Mouse (Mus musculus) c-Kit-positive CD71-positive TER-119-positive erythroid progenitor cells, embryonic 14.5 days (primary cell): ENCODE data around the gene Strap.
A peak's percentile ranks its signal among the peaks of the same experiment; 100 is the strongest.

ENCODE experiments used
- DNase-seq: peaks from one replicate; pipeline ENCODE4 v3.0.0-alpha.2; 2013; ENCODE audit warnings: low spot score

Strap gene

GRCm38 (mm10) chr6:137723898-137724297 is 11.0 kb upstream of the Strap start:
- peak; percentile 45 for DNase-seq

GRCm38 (mm10) chr6:137734460-137734845 is 425 bp upstream of the Strap start:
- DNase-seq: no peak

DNA sequence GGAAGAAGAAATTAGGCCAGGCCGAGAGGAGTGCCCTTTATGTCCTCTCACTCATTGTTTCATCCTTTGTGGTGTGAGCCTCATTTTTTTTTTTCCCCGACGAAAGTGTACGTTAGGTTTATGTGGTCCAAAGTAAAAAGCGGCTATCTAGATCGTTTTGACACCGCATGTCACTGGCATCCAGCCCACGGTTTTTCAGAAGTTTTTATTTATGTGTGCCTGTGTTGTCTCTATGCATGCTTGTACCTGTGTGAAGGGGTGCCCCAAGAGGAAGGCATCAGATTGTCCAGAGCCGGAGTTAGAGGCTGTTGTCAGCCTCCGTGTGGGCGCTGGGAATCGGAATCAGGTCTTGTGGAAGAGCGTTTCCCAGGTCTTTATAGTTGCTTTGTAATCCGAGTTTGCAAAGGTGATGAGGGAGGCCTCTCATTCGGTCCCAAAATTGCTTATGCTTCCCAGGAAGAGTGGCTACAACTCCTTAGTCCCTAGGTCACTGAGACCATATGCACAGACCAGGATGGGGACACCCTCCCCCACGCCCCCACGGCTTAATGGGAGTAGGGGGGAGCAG is 877 bp downstream of the Strap start:
- peak; percentile 20 for DNase-seq

GRCm38 (mm10) chr6:137740972-137741371 is 6.1 kb downstream of the Strap start:
- DNase-seq: no peak

DNA sequence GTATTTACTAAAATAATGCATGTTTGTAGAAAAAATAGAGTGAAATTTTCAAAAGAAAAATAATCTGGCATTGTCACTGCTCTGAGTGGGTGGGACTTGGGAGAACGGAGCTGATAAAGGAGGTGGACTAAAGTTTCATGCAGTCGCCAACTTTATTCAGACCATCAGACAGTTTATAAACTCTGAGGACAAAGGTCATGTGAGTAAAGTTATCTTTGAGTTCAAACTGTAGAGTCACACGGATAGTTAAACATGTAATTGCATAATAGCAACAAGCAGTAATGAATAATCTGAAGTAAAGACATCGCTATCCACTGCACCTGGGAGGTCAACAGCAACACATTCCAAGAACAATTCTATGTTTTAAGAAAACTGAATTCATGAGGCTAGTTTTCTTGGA is 9.8 kb downstream of the Strap start:
- no peak for DNase-seq

- DNase-seq: peak; percentile 24
Observed at GRCm38 (mm10) chr6:137747174-137747928, 12.5 kb downstream of the Strap start.

GRCm38 (mm10) chr6:137751551-137752274 is 16.8 kb downstream of the Strap start:
- no peak for DNase-seq

DNA sequence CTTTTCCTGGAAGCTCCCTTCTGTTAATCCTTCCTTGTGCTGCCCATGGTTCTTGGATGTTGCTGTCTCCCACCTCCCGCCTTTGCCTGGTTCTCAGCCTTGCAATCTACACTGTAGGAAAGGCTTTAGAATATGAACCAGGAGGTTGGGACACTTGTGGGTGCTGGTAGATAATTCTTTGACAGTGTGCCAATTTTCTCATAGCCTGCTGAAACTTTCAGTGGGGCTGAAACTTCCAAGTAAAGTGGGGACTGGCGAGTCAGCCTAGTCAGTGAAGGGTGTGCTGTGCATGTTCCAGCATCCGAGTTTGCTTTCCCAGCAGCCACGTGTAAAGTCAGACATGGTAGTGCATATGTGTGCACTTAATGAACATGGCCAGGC is 17.4 kb downstream of the Strap start:
- DNase-seq: no peak

DNA sequence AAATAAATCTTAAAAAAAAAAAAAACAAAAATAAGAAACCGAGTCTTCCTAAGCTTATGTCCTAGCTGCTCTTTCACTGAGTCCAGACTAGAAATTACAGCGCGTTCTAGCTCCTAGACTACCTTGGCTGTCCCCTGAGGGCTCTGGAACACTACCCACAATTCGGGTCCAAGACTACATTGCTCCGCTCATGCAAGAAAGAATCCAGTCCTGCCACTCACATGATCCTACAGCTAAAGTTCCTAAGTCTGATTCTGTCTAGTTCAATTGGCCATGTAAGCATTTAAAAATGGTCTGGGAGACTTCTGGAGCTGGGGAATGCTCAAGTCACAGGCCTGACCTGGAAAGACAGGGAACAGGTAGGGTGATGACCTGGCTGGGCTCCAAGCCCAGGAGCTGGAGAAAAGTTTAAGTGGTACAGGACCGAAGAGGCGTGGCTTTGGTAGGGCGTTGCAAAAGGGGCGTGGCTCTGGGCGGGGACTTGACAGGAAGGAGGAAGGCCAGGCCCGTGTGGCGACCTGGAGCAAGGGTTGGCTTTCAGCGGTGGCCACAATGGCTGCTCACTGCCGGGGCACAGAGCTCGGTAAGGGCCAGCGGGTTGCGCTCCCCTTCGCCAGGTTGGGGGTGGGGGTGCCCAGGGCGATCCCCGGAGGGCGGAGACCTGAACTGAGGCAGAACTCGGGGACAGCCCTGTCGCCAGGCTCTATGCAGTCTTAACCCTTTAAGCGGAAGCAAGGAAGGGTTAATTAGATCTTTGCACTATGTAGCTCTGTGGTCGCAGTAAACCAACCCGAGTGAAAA is 19.4 kb downstream of the Strap start, which contains the start of gene Dera:
Dera (plus strand) TSS at position 491 of the 801 bp plus-strand sequence.
- DNase-seq: peak; percentile 89

DNA sequence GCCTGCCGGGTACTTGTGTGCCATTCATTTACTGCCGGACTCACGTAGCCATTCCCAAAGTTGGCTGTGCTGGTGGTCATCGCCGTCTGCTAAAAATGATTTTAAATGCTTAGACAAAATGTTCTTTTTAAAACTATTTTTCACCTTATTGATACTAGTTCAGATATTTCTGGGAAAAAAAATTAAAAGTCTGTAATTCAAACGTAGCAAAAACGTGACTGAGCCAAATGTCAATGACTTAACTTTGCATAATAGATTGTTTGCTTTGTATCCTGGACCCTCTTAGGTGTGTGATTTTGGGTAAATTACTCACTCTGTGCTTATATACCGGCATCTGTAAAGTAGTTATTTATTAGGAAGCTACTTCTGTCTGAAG is 20.0 kb downstream of the Strap start:
- peak; percentile 11 for DNase-seq

DNA sequence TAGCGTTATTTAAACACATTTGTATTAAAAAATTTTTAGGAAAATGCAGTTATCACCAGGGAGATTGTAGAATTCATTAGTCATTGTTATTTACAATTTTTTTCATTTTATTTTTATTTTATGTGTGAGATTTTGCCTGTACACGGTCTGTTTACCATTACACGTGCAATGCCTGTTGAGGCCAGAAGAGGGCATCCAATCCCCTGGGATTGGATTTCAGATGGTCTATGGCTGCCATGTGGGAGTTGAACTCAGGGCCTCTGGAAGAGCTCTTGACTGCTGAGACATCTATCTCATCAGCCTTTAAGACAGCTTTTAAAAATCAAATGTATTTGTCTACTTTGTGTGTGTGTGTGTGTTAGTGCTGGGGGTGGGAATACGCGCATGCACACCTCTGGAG is 21.4 kb downstream of the Strap start:
- peak; percentile 44 for DNase-seq

DNA sequence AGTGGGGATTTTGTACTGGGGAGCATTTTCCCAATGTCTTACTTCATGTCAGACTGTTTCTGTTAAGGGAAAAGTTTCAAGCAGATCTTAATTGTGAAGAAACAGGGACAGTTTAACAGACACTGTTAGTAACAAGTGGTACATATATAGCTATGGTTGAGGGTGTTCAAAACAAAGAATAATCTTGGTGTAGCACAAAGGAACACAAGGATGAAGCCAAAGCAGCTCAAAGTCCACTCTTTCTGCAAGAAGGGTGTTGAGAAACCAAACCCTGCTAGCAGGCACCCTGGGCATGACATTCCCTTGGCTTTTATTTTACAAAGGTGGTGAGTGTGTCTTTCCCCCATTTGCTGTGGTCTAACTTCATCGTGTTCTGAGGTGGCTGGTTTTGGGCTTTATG is 23.0 kb downstream of the Strap start:
- DNase-seq: no peak

DNA sequence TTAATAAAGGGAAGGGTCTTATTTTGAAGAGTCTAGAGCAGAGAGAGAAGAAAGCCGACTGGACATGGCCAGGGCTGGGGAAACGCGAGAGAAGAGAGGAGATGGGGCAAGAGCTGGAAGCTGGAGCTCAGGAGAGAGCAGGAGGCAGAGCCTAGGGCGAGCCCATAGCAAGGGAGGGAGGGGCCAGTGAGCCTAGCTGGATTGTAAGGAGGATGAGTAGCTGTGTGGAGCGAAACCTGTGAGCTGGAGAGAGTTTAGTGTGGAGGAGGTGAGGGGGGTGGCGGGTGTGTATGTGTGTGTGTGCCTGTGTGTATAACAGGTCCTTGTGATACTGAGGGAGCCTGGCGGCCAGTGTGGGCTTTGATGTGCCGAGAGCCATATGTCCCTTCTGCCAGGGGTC is 24.8 kb downstream of the Strap start:
- no peak for DNase-seq

GRCm38 (mm10) chr6:137760966-137761365 is 26.1 kb downstream of the Strap start:
- no peak for DNase-seq

GRCm38 (mm10) chr6:137764572-137765210 is 29.8 kb downstream of the Strap start:
- DNase-seq: no peak

DNA sequence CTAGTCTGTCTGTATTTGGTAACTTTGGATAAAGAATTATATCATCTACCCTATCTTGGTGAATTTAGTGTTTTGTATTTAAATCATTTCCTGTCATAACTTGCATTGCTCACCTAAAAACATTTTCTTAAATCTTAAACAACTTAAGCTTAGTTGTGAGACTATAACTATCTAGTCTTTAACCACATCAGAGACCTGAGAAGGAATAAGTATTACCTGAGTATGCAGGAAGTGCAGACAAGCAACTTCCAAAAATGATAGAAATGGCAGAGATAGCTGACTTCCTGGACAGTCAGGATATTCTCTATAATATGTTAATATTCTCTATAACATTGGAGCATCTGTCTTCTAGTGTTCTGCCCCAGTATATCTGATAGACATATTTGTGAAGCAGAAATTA is 31.3 kb downstream of the Strap start:
- DNase-seq: no peak

DNA sequence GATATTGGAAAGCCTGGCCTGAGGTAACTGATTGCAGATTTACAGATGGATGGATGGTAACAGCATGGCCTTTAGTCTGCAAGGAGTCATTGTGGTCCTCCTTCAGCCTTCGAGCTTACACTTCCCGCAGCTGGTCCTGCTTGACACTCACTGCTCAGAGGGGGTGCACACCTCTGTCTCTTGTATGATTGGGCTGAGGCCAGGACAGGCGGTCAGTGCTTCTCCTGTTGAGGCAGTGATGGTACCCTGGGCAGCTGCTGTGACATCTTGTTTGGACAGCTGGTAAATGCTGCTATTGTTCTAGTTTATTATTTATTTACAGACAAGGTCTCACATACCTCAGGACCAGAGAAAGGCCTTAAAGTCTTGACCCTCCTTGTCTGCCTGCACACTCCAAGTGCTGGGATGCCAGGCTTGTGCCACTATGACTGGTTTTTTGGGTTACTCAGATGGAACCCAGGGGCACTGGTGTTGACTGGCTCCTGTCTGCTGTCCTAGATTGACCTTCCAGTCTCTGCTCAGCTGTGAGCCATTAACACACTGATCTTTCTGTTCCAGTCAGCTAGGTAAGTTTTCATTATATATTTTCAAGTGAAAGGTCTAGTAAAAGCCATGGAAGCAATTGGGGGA is 36.9 kb downstream of the Strap start:
- DNase-seq: no peak

DNA sequence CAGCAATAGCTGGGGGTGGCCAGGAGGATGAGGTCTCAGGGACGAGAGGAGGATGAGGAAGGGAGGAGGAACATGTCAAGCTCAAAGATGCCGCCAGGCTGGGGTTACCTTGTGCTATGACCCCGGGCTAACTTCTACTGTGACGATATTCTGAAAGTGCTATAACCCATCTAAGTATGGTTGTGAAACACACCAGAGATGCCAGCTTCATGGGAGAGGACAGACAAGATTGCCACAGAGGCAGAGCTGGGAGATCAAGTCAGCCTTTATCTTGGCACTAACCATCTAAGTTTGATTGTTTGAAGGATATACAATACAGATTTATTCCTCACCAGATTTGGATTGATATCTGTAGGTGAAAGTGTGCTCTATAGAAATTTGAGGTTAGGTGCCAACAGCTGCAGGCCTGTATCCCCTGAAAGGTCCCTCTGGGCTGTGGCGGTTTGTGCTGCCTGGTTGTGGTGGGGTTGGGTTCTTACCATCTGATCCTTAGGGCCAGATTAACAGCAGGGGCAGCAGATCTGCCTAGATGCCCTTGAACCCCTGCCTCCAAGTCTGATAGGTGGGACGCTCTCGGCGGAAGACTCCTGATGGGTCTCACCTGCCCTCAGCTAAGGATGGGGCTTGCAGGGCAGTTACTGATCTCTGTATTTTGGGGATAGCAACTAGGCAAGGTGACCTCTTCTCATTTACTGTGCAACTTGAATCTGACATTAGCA is 38.2 kb downstream of the Strap start:
- no peak for DNase-seq

GRCm38 (mm10) chr6:137773637-137774028 is 38.8 kb downstream of the Strap start:
- no peak for DNase-seq

- DNase-seq: no peak
Observed at GRCm38 (mm10) chr6:137774166-137774565, 39.3 kb downstream of the Strap start.

DNA sequence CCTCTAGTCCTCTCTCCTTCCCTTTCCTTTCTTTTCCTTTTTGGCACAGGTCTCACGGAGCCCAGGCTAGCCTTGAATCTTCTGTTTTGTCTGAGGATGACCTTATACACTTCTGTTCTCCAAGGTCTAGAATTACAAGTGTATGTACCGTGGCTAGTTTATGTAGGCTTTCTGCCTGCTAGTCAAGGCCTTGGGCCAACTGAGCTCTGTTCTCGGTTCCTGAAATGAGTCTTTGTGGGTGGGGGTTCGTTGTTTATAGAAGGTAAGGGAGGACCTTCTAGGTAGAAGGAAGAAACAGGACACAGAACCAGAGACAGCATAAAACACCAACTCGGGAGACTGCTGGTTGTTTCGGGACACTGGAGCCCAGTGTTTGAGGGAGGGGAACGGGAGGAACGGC is 40.3 kb downstream of the Strap start:
- DNase-seq: no peak
